Mouse (Mus musculus) brain, embryonic 14.5 days (tissue): ENCODE measurements around the gene Gabrb1. TPM values are rescaled to one million over a fixed set of nuclear protein-coding genes. Genes with fewer than 3 reads are reported as not detected.

Source experiments
- DNase-seq: peaks from one replicate; pipeline ENCODE4 v3.0.0-alpha.2; 2011; ENCODE audit warnings: low read depth
- CTCF ChIP-seq: fragments of 200-500 bp; IDR thresholded peaks from 2 replicates; pipeline ENCODE4 v1.5.1; 2012; ENCODE audit warnings: inconsistent platforms, mild to moderate bottlenecking, moderate library complexity, borderline replicate concordance; ENCODE audit not compliant: insufficient read depth, insufficient read length; ENCODE audit errors: extremely low read depth
- POLR2A ChIP-seq: fragments of 200-500 bp; IDR thresholded peaks from 2 replicates; pipeline ENCODE4 v1.6.1; 2012; ENCODE audit warnings: mild to moderate bottlenecking, inconsistent platforms, borderline replicate concordance; ENCODE audit not compliant: poor library complexity, insufficient read depth, insufficient read length, severe bottlenecking; ENCODE audit errors: extremely low read depth
- polyA plus RNA-seq: library from polyadenylated mRNA; depleted of rRNA; stranded (reverse); fragments of >200 nt; gene quantifications from 2 replicates; pipeline ENCODE4 v1.2.3, GENCODE M21; 2012; rRNA removed

Gene Gabrb1
- 2.8 and 4.3 TPM in 2 replicates for polyA plus RNA-seq

DNA sequence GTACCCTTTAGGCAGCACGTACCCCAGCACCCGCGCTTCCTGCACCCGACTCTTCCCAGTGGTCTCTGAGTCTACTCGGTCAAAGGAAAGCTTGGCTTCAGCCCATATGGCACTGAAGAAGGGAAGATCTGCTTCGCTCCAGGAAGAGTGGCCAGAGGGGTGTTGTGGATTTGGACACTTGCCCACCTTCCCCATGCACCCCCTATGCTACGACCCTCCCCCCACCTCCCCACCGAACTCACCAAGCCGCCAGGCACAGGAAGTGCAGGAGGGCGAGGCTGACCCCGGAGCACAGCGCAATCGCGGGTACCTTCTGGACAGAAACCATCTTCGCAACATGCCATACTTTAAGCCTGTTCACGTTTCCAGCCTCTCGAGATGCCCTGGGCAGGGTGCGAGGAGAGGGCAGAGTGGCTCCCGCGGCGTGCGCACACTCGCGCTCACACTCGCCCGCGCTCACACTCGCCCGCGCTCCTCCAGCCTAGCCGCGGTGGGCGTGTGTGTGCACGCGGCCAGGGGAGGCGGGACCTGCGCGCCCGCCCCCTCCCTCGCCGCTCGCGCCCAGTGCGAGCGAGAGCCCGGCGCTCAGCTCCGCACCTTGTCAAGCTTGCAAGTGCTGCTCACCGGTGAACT, at the start of gene Gabrb1:
Gene Gabrb1 (plus strand): TSS at position 632 of the 633 bp plus-strand sequence.
- no peak for TF ChIP-seq POLR2A
- no peak for TF ChIP-seq CTCF

GRCm38 (mm10) chr5:71608735-71609134, 49.2 kb upstream of the Gabrb1 start:
- no peak for TF ChIP-seq POLR2A
- no peak for TF ChIP-seq CTCF
- DNase-seq, result no peak

More for the DNA sequence above, at the start of gene Gabrb1:
- DNase-seq, result peak; percentile 75

DNA sequence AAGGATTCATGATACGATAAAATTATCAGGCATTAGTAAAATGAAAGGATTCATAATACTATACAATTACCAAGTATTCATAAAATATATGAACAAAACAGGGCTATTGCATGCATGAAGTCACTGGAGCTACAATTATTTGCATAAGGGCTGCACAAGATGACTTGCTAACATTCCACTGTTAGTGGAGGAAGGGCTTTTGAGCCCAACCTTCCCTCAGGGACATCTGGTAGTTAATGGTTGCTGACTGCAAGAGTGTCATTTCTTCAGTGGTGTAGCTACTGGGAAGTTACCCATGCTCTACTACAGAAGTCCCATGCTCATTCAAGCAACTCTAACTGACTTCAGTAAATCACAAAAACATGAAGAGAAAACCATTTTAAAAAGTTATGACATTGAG, 43.6 kb upstream of the Gabrb1 start:
- no peak for DNase-seq

GRCm38 (mm10) chr5:71616734-71617133, 41.2 kb upstream of the Gabrb1 start:
- no peak for DNase-seq
- no peak for TF ChIP-seq CTCF
- TF ChIP-seq POLR2A, result no peak

More for the DNA sequence above, 43.6 kb upstream of the Gabrb1 start:
- no peak for TF ChIP-seq POLR2A
- TF ChIP-seq CTCF, result no peak

DNA sequence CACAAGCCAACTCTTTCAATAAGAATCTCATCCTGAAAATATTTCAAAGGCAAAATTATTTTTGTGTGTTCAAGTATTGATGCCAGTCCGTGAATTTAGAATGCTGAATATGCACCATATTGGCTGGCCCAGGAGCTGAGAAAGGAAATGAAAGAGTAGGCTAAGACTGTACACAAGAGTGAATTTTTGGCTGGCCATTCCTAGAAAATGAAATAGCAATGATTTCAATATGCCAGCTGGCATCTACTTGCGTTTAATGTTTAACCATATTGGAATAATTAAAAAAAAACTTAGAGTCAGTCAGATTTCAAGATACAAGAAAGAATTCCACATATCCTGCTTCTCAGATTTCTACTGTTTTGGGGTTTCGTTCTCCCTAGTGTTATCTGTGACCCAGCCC, 30.1 kb upstream of the Gabrb1 start:
- peak; percentile 19 for DNase-seq
- TF ChIP-seq CTCF, result no peak
- no peak for TF ChIP-seq POLR2A

DNA sequence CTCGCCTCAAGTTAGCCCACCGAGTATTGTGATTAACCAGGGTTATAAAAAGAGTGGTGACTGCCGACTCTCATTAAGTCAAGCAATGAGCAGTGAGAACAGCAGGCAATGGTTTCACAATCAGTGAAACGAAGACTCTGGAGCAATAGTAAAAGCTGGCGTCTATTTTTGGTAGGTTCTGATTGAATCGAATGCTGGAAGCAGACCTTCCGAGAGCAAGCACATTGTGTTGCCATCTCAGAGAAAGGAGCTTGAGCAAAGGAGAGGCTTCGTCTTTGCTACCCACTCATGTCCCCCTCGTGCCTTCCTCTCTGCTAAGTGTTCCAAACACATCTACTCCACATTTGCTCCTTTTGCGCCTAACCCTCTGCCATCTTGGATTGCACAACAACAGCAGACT, 18.1 kb upstream of the Gabrb1 start:
- no peak for DNase-seq
- no peak for TF ChIP-seq POLR2A
- no peak for TF ChIP-seq CTCF

DNA sequence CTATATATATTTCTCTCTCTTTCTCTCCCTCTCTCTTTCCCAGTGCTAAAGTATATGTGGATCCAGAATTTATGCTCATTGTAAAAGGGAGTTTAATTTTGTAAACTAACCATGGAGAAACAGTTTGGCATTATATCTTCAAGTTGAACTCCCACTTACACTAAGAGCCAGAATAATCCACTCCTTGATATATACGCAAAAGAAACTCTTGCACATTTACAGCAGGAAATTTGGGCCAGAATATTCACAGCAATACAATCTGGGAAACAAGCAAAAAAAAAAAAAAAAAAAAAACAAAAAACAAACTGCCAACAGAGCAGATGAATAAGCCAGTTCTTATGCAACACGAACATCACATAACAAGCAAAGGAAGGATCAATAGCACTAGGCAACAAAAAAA, 9.8 kb upstream of the Gabrb1 start:
- DNase-seq, result no peak
- TF ChIP-seq POLR2A (no peak), CTCF (no peak)

GRCm38 (mm10) chr5:71654056-71654455, 3.9 kb upstream of the Gabrb1 start:
- DNase-seq, result peak; percentile 40
- no peak for TF ChIP-seq CTCF
- TF ChIP-seq POLR2A, result no peak

DNA sequence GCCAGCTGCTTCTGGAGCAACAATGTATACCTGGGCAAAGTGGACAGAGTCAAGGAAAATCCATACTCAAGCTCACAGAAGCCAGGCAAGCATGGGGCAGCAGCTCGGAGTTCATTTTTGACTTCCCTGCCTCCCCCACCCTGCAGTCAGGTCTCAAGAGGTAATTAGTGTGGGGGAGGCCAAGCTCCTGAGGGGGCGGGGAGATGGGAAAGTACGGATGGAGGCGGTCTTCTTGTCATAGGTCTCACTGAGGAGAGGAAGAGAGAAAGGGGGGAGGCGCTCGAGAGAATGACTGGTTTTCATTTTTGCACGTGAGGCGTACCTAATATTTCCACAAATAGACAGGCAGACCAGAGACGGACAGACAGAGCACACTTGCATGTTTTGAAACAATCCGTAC, 1.1 kb upstream of the Gabrb1 start:
- no peak for TF ChIP-seq POLR2A
- no peak for TF ChIP-seq CTCF
- peak; percentile 18 for DNase-seq

DNA sequence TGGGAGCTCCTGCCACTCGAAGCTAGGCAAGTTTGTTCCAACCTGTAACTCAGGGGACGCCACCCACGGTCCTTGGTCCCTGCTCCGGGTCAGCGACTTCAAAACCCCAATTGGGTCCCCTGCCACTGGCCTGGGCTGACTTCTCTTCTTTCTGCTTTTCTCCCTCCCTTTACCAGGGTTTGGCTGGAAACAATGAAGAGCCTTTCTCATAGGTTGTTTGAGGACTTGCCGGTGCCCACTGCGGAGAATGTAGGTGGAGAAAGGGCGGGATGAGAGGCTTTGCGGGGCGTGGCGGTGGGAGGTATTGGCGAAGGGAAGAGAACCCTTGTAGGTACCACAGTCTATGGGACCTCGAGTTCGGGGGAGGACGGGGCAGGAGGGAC, 193 bp downstream of the Gabrb1 start, which contains the start of gene Gabra4:
Gene Gabra4 (minus strand): TSS at position 194 of the 383 bp plus-strand sequence.
- DNase-seq, result no peak
- TF ChIP-seq POLR2A (no peak), CTCF (no peak)

DNA sequence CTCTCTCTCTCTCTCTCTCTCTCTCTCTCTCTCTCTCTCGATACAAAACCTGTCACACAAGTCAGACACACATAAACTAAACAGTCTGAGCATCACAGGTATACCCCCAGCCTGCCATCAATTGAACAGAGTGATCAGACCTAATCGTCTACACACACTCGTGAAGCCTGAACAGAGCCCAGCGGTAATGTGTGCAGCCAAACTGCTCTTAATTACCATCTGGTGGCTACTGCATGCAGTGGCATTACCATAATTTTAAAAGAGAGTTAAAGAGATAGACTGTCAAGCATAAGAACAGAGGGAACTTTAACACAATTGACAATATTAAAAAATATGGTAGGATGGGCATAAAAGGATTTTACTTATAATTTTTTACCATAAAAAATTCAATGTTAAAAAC, 7.7 kb downstream of the Gabrb1 start:
- no peak for TF ChIP-seq POLR2A
- peak; percentile 64 for DNase-seq

- TF ChIP-seq CTCF (no peak), POLR2A (no peak)
Observed at GRCm38 (mm10) chr5:71699696-71700467, 42.0 kb downstream of the Gabrb1 start.

DNA sequence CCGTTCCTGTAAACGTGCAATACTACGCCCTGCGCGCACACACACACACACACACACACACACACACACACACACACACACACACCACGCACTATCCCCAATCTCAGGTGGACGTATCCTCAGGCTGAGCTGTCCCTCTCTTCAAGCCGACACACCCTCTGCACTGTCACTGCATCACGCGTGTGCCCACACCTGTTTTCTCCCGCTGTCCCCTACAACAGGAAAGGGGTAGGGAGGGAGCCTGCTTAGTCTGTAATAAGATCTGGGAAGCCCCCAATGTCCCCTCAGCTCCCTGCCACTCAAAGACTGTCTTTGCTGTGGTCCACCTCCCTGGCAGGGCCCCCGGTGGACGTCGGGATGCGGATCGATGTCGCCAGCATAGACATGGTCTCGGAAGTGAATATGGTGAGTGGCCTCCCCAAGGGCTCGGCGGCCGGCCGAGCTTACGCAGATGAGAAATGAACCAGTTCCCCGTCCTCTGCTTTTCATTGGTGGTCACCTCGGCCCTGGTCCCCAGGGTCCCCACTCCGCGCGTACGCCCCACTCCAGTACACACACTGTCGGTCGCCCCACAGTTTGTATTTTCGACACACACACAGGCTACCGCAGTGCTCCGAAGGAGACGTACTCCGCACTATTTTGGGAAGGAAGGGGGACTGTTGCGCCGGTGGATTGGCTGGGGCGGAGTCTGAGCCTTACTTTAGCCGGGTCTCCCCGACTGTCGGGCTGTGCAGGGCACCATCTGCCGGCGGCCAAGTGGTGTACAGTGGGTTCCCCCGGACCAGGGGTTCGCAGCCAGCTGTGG, 42.8 kb downstream of the Gabrb1 start:
- peak; percentile 78 for DNase-seq
- TF ChIP-seq POLR2A (no peak), CTCF (peak; percentile 49)

More at GRCm38 (mm10) chr5:71699696-71700467, 42.0 kb downstream of the Gabrb1 start:
- DNase-seq, result peak; percentile 86
